Mouse (Mus musculus) spleen, postnatal 4 days (tissue): ENCODE data around the gene Synpo2l.
A peak's percentile ranks its signal among the peaks of the same experiment; 100 is the strongest.
"Not testable (repeated sequence)": the region's sequence is repeated elsewhere in the genome, so short reads cannot be mapped to it uniquely, and the experiment has no call there.

Experiments used
- DNase-seq, 2 experiments: peaks; one replicate each; pipeline ENCODE4 v3.0.0; 2022; ENCODE audit warnings: low spot score in 2 of 2

The Synpo2l gene

DNA sequence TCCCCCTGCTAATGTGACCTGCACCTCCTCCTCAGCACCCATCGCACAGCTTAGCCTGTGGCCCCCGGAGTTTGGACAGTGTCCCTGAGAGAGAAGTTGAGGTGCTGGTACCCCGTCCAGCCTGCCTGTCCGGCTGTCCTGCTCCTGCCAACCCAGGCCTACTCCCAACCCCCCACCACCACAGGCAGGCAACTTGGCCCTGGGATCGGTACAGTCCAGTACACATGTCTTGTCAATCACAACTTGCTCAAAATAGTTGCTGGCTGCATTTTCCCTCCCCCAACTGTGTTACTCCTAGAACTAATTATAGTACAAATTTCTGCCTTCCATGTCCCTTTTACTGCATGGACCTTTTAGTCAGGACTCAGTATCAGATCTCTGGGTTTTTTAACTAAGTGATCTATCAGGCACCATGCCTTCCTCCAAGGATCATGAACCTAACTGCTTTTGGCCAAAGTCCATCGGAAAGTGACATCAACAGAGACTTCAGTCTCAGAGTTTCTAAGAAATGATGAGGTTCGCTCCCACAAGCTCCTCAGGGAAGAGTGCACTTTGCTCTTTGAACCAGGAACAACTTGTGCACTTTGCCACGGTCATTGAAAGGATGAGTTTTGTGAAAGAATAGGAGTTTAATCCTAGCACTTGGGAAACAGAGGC, at the start of gene Synpo2l:
Gene Synpo2l, minus strand, starts transcription at position 201 of the 657 bp plus-strand sequence.
- no peak for DNase-seq

DNA sequence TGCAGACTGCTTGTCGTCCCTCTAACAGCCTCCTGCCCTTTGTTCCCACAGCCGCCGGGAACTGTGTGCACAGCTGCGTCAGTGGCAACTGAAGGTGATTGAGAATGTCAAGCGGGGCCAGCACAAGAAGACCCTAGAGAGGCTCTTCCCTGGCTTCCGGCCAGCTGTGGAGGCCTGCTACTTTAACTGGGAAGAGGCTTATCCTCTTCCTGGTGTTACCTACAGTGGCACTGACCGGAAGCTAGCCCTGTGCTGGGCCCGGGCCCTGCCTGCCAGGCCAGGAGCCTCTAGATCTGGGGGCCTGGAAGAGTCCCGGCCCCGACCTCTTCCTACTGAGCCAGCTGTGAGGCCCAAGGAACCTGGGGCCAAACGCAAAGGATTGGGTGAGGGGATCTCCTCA, 45.7 kb upstream of the Synpo2l start:
- no peak for DNase-seq

DNA sequence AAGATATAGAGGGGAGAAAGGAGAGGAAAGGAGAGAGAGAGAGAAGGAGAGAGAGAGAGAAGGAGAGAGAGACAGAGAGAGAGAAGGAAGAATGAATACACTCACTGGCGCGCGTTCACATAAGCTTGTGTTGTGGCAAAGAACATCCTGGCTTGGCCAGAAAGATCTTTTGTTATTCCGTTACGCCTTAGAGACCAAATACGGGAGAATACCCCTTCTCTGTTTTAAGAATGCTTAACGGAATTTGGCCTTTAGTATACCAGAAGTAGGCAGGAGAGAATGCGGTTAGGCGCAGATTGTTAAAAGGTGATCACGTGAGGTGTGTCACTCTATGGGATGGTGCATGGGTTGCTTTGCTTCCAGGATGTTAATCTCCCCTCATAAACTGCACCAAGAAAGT, 40.1 kb upstream of the Synpo2l start:
- no peak for DNase-seq

DNA sequence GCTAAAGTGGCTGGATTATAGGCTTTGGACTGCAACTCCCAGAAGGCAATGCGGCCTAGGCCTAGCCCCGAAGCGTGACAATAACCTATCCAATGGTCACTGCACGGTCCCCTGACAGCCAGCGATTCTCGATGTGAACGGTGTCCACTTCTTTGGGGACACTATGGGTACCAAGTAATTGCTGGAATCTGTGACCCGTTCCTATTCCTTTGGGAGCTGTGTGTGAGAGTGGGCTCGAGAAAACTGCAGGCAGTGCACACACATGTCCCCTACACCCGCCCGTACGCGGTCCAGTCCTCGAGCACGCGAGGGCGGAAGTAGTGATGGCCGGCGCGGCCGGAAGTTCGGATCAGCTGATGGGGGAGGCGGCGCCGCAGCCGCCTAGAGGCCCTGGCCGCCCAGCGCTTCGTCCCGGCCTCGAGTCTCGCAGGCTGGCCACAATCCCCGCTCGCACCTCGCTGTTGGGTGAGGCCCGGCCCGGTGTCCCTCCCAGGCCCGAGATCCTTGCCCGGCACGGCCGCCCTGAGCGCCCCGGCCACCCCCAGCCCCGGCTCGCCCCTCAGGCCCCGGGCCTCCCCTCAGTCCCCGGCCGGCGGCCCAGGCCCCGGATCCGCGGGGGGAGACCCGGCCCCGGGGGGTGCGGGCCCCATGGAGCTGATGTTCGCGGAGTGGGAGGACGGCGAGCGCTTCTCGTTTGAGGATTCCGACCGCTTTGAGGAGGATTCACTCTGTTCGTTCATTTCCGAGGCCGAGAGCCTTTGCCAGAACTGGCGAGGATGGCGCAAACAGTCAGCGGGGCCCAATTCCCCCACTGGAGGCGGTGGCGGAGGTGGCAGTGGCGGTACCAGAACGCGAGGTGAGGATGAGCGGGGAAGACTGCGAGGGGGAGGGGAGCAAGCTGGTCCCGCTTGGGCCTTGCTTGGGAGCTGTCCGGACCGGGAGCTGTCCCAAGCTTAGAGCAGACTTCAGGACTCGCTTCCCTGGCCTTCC, 39.3 kb upstream of the Synpo2l start, which contains the start of gene Zswim8:
Gene Zswim8, plus strand, starts transcription at position 352 of the 990 bp plus-strand sequence.
- peak; percentile 83 to 91 for DNase-seq

DNA sequence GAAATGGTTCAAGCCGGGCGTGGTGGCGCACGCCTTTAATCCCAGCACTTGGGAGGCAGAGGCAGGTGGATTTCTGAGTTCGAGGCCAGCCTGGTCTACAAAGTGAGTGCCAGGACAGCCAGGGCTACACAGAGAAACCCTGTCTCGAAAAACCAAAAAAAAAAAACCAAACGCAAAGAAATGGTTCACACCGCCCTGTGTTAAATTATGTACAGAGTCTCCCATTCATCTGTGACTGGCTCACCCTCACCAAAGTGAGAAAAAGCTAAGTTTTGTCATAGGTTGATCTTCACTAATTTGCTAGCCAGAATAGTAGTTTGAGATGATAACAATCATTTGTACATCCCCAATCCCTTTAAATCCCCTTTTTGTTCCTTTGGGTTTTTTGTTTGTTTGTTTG, 35.3 kb upstream of the Synpo2l start:
- DNase-seq, result not testable (repeated sequence)

DNA sequence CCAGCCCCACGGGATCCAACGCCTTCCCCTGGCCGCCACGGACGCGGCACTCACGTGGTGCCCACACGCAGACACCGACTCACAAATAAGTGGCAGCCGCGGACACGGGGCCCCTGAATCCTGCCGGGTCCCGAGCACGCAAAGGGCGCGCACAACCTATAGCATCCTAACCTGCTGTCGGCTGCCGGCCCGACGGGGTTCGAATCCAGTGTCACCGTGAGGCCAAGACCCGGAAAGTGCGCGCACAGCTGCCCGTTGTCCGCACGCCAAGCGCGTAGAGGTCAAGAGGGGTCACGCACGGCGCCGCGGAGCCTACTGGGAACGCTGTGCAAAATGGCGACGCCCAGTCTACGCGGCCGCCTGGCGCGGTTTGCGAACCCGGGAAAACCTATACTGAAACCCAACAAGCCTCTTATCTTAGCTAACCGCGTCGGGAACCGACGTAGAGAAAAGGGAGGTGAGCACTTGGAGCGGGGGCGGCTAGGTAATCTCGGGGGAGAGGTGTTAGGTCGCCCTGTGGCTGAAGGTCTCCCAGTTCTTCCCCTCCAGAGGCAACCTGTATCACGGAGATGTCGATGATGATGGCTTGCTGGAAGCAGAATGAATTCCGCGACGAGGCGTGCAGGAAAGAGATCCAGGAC, 34.7 kb upstream of the Synpo2l start, which contains the start of gene Chchd1:
Gene Chchd1, plus strand, starts transcription at position 266 of the 641 bp plus-strand sequence.
- DNase-seq, result peak; percentile 85 to 94

DNA sequence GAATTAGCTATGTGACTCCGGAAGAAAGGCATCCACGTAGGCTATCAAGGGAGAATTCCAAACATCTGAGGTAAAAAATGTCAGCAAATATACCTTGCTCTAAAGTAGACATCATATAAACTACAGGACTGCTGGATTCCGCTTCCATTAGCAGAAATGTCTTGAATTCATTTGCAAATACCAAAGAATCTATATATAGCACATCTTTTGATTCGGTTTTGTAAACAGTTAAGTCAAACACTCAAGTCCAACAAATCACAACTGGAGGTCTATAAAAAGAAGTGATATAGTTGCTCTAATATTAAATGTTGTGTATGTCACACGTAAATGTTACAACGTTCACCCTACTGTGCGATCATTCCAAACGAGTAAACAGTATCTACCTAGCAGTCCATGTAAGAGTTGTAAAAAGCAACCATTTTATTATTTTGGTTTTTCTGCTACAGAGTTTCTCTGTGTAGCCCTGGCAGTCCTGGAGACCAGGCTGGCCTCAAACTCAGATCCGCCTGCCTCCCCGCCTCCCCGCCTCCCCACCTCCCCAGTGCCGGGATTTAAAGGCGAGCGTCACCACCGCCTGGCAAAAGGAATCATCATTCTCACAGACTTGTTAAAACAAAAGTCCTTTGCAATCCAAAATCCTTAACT, 34.1 kb upstream of the Synpo2l start:
- no peak for DNase-seq

DNA sequence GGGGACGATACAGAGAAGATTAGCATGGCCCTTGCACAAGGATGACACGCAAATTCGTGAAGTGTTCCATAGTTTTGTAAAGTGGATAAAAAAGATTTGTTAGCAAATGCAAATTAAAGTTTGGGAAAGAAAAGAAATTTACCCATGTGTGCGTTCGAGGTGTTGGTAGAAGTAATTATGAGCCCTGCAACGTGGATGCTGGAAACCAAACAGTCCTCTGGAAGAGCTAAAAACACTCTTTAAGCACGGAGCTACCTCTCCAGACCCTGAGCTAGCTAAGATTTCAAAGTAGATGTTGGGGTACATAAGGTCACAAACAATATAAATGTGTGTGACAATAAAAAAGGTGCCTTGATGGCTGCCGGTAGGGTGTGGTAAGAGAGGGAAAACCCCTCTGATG, 33.4 kb upstream of the Synpo2l start:
- DNase-seq, result no peak

DNA sequence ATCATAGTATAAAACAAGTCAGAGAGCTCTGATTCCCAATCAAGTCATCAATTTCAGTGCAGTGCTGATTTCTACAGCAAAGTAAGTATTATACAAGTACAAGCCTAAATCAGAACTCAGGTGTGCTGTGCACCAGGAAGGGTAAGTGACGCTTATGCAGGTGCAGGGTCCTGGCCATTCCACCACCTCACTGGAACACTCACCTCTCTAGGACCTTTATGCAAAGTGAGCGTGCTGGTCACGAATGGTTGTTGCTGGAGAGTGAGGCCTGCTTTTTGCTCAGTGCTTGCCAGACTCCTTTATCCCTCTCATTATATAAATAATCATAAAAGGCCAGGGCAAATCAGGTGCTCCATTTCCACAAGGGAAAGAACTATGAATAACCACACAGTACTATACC, 32.2 kb upstream of the Synpo2l start:
- no peak for DNase-seq

DNA sequence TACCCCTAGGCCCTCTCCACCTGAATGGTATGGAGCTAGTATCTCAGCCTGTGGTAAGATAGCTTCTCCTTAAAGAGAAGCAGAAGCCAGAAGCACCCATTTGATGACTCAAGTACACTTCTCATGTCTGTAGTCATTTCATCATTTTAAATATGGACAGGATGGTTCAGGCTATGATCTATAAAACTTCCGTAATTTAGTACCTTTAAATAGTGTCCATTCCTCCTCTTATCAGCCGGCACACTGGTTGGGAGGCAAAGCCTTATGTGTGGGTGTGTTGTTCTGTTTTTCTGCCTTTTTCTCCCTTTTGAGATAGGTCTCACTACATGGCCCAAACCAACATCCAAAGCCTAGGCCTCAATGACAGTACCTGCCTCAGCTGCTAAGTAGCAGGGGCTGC, 30.4 kb upstream of the Synpo2l start:
- no peak for DNase-seq

DNA sequence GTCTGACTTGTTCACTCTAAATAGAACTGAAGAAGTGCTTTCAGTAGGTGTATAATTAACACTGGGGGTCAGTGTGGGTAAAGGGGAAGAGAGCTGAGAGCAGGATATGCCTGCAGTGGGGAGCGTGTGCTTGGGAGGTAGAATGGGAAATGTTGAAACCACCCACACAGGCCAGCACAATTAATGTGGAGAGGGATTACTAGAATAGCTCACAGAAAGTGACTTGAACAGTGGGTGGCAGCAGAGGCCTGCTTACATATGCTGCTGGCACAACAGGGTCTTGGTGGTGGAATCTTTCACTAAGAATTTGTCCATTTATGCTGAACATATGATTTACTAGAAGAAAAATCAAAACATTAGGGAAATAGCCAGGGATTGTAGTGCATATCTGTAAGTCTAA, 28.8 kb upstream of the Synpo2l start:
- no peak for DNase-seq

DNA sequence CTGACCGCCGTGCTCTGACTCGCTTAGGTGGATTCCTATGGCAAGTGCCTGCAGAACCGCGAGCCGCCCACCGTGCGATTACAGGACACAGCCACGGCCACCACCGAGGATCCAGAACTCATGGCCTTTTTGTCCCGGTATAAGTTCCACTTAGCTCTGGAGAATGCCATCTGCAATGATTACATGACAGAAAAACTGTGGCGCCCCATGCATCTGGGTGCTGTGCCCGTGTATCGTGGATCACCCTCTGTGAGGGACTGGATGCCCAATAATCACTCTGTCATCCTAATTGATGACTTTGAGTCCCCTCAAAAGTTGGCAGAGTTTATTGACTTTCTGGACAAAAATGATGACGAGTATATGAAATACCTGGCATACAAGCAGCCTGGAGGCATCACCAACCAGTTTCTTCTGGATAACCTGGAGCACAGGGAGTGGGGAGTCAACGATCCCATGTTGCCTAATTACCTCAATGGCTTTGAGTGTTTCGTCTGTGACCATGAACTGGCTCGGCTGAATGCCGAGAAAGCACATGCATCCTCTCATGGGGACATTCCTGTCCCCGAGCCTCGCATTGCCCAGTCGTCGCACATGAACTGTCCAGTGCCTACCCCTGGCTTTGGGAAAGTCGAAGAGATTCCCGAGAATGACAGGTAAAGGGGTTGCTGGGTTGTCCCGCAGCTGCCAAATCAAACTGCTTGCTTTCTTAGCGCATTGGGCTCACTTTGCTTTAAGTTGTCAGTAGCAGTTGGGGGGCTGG, 27.8 kb upstream of the Synpo2l start:
- DNase-seq, result no peak

DNA sequence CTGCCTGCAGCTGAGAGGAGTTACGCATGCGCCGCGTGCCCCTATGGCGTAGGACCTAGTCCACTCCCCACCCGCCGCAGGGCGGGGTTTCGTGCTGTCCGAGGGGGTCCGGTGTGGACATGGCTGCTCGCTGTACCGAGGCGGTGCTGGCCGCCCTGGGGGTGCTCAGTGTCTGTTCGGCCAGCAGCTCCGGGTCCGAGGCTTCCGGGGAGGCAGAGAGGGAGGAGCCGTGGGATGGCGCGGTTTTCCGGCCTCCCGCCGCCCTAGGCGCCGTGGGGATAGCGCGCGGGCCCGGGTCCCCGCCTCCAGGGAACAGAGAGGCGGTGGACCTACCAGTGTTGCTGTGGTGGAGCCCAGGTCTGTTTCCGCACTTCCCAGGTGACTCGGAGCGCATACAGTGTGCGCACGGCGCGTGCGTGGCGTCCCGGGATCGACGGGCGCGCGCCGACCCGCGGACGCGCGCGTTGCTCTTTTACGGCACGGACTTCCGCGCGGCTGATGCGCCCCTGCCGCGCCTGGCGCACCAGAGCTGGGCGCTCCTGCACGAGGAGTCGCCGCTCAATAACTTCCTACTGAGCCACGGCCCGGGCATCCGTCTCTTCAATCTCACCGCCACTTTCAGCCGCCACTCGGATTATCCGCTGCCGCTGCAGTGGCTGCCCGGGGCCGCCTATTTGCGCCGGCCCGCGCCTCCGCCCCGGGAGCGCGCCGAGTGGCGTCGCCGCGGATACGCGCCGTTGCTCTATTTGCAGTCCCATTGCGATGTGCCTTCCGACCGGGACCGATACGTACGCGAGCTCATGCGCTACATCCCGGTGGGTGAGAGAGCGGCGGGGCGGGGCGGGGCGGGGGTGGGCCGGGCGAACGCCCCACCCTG, 27.0 kb upstream of the Synpo2l start, which contains the start of gene Fut11:
Gene Fut11, plus strand, starts transcription at position 85 of the 877 bp plus-strand sequence.
- peak; percentile 83 to 91 for DNase-seq

DNA sequence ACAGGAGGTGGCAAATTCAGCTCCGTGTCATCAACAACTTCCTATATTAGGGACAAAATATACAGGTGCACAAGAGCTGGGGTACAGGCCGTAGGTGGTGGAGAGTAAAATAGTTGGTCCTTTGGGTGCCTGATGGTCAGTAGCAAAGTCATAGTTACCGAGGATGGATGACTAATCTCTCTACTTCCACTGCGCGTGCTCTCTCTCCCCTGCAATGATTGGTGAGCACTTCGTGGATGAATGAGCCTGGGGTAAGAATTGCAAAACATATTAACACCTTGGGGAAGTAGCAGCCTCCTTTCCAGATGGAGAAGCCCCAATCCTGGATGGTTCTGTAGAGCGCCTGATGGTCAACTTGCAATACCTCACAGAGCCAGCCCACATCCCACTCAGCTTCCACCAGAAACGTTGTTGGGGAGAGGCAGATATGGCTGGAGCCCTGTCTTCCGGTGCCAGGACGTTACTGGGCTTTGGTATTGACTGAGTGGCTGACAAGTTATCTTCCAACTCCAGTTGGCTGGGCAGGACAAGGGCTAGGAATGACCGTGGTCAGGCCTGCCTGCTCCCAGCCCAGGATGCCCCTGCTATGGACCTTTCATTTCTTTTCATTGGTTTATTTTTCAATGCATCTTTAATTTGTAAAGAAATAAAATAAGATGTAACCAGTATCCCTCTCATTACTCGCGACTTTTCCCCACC, 26.2 kb upstream of the Synpo2l start:
- no peak for DNase-seq

DNA sequence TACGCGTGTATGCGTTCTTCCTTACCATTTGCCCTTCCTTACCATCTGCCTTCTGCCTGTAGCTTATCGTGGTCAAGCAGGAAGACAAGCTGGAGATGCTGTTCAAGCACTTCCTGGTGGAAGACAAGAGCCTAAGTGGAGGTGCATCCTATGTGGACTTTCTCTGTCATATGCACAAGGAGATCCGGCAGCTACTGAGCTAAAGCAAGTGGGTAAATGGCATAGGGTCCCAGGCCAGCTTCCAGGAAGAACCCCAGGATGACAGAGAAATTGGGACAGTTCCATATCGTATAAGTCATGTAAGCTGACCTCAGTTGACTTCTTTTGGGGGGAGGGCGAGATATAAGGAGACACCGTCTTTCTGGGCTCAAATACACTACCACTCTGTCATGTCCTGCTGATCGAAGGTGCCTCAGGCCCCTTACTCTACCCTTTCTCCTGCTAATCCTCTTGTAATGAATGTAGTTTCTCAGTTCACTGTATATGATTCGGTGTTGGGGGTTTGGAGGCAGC, 25.5 kb upstream of the Synpo2l start:
- no peak for DNase-seq

DNA sequence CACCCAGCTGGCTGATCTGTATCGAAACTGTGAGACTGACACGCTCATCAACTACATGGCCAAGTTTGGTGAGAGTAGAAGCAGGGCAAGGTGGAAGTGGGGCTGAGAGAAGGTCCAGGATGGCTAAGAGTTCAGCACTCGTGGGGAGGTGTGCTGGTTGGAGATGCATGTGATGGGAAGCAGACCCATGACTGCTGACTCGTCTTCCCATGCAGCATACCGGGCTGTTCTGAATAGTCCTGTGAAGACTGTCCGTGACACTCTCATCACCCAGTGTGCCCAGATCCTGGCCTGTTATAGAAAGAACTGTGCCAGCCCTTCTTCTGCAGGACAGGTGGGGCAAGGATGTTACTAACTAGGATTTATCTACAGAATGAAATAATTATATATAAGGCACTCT, 23.6 kb upstream of the Synpo2l start:
- DNase-seq, result no peak

DNA sequence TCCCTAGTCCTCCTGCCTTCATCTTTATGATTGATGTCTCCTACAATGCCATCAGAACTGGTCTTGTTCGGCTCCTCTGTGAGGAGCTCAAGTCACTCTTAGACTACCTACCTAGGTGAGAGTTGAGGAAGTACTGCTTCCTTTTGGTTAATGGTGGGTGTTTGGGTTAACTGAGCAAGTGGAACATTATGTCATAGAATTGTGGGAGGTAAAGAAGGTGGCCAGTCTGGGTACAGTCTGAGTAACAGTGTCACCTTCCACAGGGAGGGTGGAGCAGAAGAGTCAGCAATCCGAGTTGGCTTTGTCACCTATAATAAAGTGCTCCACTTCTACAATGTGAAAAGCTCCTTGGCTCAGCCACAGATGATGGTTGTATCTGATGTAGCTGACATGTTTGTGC, 20.9 kb upstream of the Synpo2l start:
- DNase-seq, result no peak

DNA sequence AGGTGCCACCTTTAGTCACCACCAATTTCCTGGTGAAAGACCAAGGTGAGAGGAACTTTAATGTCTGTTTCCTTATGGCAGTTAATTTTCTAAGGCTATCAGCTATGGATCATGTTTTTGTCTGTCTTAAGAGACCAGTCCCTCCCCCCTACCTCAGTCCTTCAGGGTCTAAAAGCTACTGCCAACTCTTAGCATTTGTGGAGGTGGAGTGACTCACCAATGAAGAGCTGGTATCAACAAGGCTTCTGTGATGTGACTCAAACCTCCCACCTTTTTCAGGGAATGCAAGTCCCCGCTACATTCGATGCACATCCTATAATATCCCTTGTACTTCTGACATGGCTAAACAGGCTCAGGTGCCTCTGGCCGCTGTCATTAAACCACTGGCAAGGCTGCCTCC, 18.4 kb upstream of the Synpo2l start:
- DNase-seq, result no peak

DNA sequence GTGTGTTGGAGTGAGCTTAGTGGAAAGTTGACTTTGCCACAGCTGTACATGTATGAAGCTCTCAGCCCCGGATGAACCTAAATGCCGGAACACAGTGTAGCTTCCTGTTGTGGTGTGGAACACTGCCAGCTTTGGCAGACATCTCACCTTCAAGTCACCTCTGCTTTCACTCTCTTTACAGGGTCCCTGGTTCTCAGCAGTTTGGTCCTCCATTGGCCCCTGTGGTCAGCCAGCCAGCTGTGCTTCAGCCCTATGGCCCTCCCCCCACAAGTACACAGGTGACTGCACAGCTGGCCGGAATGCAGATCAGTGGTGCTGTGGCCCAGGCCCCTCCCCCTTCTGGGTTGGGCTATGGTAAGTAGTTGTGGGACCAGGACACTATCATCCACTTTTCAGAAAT, 14.3 kb upstream of the Synpo2l start:
- DNase-seq, result no peak
